Mouse (Mus musculus): Measurements from ENCODE around the gene Sptssb. TPM values are rescaled to one million over a fixed set of nuclear protein-coding genes. Genes with fewer than 3 reads are reported as not detected.

The Sptssb gene
- polyA plus RNA-seq, 1 experiment from 2014 or later: 2.5 TPM

GRCm38 (mm10) chr3:69819851-69820200 lies 39.9 kb downstream of the Sptssb start:
- Histone ChIP-seq H3K4me3 (replicated peaks) (no peak overlapping the region), H3K9ac (no peak overlapping the region), H3K36me3 (no peaks in the 10 kb centered on the region), H3K4me1 (no peaks in the 10 kb centered on the region), H3K4me2 (no peak overlapping the region), H3K27me3 (no peaks in the 10 kb centered on the region), H3K9me3 (replicated peaks) (no peaks in the 10 kb centered on the region), H3K27ac (no peak overlapping the region)
- no peak for ATAC-seq (replicated peaks; ENCODE audit: low FRiP score)
- WGBS: 50% methylated on average over 3 of the region's 3 CpGs

DNA sequence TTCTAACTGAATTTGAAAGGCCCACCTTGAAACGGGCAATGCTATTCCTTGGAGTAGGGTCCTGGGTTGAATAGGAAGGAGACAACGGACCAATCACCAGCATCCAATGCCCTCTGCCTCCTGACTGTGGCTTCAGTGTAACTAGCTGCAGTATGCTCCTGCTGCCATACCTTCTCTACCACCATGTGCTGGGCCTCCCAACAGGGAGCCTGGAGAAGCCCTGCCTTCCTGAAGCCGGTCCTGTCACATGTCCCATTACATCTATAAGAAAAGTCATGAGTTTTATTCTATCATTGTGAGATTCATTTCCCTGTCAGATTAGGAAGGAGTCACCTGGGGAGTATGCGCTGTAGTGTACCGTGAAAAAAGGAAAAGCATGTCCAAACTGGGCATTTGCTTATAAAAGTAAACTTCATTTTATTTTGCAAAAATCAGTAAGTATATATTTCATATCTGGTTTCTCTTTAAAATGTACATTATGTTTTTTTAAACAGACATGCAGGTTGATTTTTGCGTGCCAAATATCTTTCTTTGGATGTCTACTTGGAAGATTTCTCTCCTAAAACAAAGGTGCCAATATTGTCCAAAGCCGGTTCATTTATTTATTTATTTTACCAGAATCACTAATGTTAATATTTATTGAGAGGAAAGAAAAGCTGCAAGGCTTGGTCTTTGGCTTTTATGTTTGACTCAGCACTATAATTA lies 40.4 kb downstream of the Sptssb start:
- ATAC-seq (replicated peaks; ENCODE audit: low FRiP score): no peak
- no peak overlapping the region for H3K27ac ChIP-seq
- no peaks in the 10 kb centered on the region for H3K27me3 ChIP-seq
- H3K9me3 ChIP-seq (replicated peaks): no peaks in the 10 kb centered on the region
- no peaks in the 10 kb centered on the region for H3K4me1 ChIP-seq
- H3K9ac ChIP-seq: no peak overlapping the region
- H3K4me2 ChIP-seq: no peak overlapping the region
- 82% methylated on average over 7 of the region's 7 CpGs for WGBS
- H3K36me3 ChIP-seq: no peaks in the 10 kb centered on the region
- no peak overlapping the region for H3K4me3 ChIP-seq (replicated peaks)

DNA sequence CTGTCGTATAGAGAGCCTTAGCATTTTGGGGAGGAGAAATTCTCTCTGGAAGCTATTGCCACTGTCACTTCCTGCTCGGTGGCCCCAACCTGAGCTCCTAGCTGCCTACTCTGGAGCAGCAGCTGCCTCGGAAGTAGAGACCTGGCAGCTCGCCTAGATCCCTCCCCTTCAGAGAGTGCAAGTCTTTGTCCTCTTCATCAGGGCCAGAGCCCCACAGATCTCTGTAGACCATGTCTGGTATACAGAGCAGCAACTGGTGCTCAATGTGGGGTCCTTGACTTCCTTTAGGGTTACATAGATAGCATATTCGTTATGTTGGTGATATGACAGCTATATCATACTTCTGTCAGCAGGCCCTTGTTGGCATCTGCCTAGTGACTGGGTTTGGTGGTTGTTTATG lies 41.3 kb downstream of the Sptssb start:
- no peak for ATAC-seq (replicated peaks; ENCODE audit: low FRiP score)
- WGBS: 59% methylated on average over 5 of the region's 5 CpGs
- Histone ChIP-seq H3K4me3 (replicated peaks) (no peak overlapping the region), H3K4me2 (no peak overlapping the region), H3K27ac (no peak overlapping the region), H3K9ac (no peak overlapping the region), H3K27me3 (no peaks in the 10 kb centered on the region), H3K36me3 (no peaks in the 10 kb centered on the region), H3K9me3 (replicated peaks) (no peaks in the 10 kb centered on the region), H3K4me1 (no peaks in the 10 kb centered on the region)

- H3K9ac ChIP-seq: no peak overlapping the region
- no peak overlapping the region for H3K4me2 ChIP-seq
- no peak for ATAC-seq (replicated peaks; ENCODE audit: low FRiP score)
- no peak overlapping the region for H3K27ac ChIP-seq
- no peaks in the 10 kb centered on the region for H3K4me1 ChIP-seq
- 78% methylated on average over 2 of the region's 2 CpGs for WGBS
- H3K4me3 ChIP-seq (replicated peaks): no peak overlapping the region
- H3K36me3 ChIP-seq: no peaks in the 10 kb centered on the region
- H3K9me3 ChIP-seq (replicated peaks): no peaks in the 10 kb centered on the region
- no peaks in the 10 kb centered on the region for H3K27me3 ChIP-seq
Measured at GRCm38 (mm10) chr3:69816547-69816946, 43.2 kb downstream of the Sptssb start.

- Histone ChIP-seq H3K9ac (no peak overlapping the region), H3K27ac (no peak overlapping the region), H3K4me3 (replicated peaks) (no peak overlapping the region), H3K27me3 (no peaks in the 10 kb centered on the region), H3K4me1 (no peaks in the 10 kb centered on the region), H3K36me3 (no peaks in the 10 kb centered on the region), H3K4me2 (no peak overlapping the region), H3K9me3 (replicated peaks) (no peaks in the 10 kb centered on the region)
- 52% methylated on average over 11 of the region's 11 CpGs for WGBS
- ATAC-seq (replicated peaks; ENCODE audit: low FRiP score): no peak
Measured at GRCm38 (mm10) chr3:69813005-69813695, 46.6 kb downstream of the Sptssb start.

DNA sequence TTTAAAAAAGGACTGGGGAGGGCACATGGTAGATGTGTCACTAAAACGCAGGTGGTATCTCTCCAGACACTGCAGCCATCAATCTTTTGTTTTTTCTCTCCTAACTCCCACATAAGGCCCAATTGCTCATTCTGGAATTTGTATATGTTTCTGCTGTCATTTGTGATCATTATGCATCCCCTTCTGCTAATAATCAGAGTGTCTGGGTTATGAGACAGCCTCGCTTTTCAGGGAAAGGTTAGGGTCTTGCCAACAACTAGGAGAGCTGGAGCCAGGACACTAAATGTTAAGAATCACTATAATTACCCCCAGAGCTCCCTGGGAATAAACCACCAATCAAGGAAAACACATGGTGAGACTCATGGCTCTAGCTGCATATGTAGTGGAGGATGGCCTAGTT lies 47.3 kb downstream of the Sptssb start:
- H3K27ac ChIP-seq: no peak overlapping the region
- 57% methylated on average over 2 of the region's 2 CpGs for WGBS

DNA sequence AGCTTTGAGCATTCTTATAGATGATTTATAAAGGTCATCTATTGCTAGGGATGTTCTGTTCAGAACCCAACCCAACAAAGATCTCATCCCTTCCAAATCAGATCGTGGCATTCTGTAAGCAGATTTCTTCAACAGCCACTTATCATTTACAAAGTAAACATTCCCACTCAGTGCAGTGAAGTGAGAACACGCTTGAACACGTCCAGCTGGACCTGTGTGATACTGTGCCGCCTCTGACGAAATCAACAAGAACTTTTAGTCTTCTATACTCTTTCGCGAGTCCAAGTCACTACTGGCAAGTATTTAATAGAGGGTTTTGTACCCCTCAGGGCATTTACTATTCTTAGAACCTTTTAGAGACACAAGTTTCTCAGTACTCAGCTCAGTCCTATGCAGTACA lies 51.3 kb downstream of the Sptssb start:
- 57% methylated on average over 7 of the region's 7 CpGs for WGBS
- no peak for ATAC-seq (replicated peaks; ENCODE audit: low FRiP score)

More for the DNA sequence above, 47.3 kb downstream of the Sptssb start:
- Histone ChIP-seq H3K4me2 (no peak overlapping the region), H3K27me3 (no peaks in the 10 kb centered on the region), H3K9ac (no peak overlapping the region), H3K9me3 (replicated peaks) (no peaks in the 10 kb centered on the region), H3K4me3 (replicated peaks) (no peak overlapping the region), H3K4me1 (no peaks in the 10 kb centered on the region), H3K36me3 (no peaks in the 10 kb centered on the region)
- ATAC-seq (replicated peaks; ENCODE audit: low FRiP score): no peak

GRCm38 (mm10) chr3:69803137-69803536 lies 56.6 kb downstream of the Sptssb start:
- H3K4me3 ChIP-seq (replicated peaks): no peak overlapping the region
- no peaks in the 10 kb centered on the region for H3K36me3 ChIP-seq
- H3K27me3 ChIP-seq: no peaks in the 10 kb centered on the region
- 73% methylated on average over 1 of the region's 1 CpGs for WGBS
- H3K9me3 ChIP-seq (replicated peaks): no peaks in the 10 kb centered on the region
- H3K4me1 ChIP-seq: no peaks in the 10 kb centered on the region
- no peak for ATAC-seq (replicated peaks; ENCODE audit: low FRiP score)
- no peak overlapping the region for H3K4me2 ChIP-seq
- H3K27ac ChIP-seq: no peak overlapping the region
- no peak overlapping the region for H3K9ac ChIP-seq

More for the DNA sequence above, 51.3 kb downstream of the Sptssb start:
- Histone ChIP-seq H3K9me3 (replicated peaks) (no peaks in the 10 kb centered on the region), H3K9ac (no peak overlapping the region), H3K4me3 (replicated peaks) (no peak overlapping the region), H3K36me3 (no peaks in the 10 kb centered on the region), H3K27me3 (no peaks in the 10 kb centered on the region), H3K27ac (no peak overlapping the region), H3K4me1 (no peaks in the 10 kb centered on the region), H3K4me2 (no peak overlapping the region)

GRCm38 (mm10) chr3:69800829-69801384 lies 58.8 kb downstream of the Sptssb start:
- no peaks in the 10 kb centered on the region for H3K27me3 ChIP-seq
- WGBS: 33% methylated on average over 7 of the region's 7 CpGs
- no peak overlapping the region for H3K4me3 ChIP-seq (replicated peaks)
- no peak for ATAC-seq (replicated peaks; ENCODE audit: low FRiP score)
- H3K9me3 ChIP-seq (replicated peaks): no peaks in the 10 kb centered on the region
- H3K9ac ChIP-seq: no peak overlapping the region
- no peaks in the 10 kb centered on the region for H3K36me3 ChIP-seq
- H3K4me2 ChIP-seq: no peak overlapping the region
- no peaks in the 10 kb centered on the region for H3K4me1 ChIP-seq
- no peak overlapping the region for H3K27ac ChIP-seq

GRCm38 (mm10) chr3:69799096-69799495 lies 60.6 kb downstream of the Sptssb start:
- Histone ChIP-seq H3K27me3 (no peaks in the 10 kb centered on the region), H3K4me3 (replicated peaks) (no peak overlapping the region), H3K36me3 (no peaks in the 10 kb centered on the region), H3K9me3 (replicated peaks) (no peaks in the 10 kb centered on the region), H3K9ac (no peak overlapping the region), H3K4me2 (no peak overlapping the region), H3K27ac (no peak overlapping the region), H3K4me1 (no peaks in the 10 kb centered on the region)
- no peak for ATAC-seq (replicated peaks; ENCODE audit: low FRiP score)
- WGBS: 89% methylated on average over 1 of the region's 1 CpGs

- no peaks in the 10 kb centered on the region for H3K9me3 ChIP-seq (replicated peaks)
- no peaks in the 10 kb centered on the region for H3K4me1 ChIP-seq
- no peaks in the 10 kb centered on the region for H3K27me3 ChIP-seq
- no peak overlapping the region for H3K9ac ChIP-seq
- no peaks in the 10 kb centered on the region for H3K36me3 ChIP-seq
- no peak overlapping the region for H3K4me2 ChIP-seq
- no peak overlapping the region for H3K4me3 ChIP-seq (replicated peaks)
- 67% methylated on average over 2 of the region's 2 CpGs for WGBS
- no peak for ATAC-seq (replicated peaks; ENCODE audit: low FRiP score)
- no peak overlapping the region for H3K27ac ChIP-seq
Measured at GRCm38 (mm10) chr3:69797969-69798368, 61.8 kb downstream of the Sptssb start.

DNA sequence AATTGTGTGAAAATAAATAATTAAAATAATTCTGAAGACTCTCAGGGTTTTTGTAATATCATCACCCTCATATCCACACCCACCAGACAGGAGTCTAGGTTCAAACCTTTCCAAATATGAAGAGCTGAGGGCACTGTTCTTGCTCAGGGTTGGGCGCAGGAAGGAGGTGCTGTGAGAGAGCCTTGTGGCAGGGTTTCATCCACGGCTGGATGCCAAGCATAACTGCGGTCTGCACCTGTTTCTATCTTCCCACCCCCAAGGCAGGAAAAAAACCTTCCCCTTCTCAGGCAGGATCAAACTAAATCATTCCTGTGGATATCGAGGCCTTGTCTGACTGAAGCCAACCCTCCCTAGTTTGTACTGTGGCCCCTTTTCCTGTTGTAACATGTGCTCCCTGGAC lies 62.2 kb downstream of the Sptssb start:
- Histone ChIP-seq H3K9me3 (replicated peaks) (no peaks in the 10 kb centered on the region), H3K27me3 (no peaks in the 10 kb centered on the region), H3K4me2 (no peak overlapping the region), H3K27ac (no peak overlapping the region), H3K9ac (no peak overlapping the region), H3K36me3 (no peaks in the 10 kb centered on the region), H3K4me1 (no peaks in the 10 kb centered on the region), H3K4me3 (replicated peaks) (no peak overlapping the region)
- ATAC-seq (replicated peaks; ENCODE audit: low FRiP score): no peak
- 81% methylated on average over 4 of the region's 4 CpGs for WGBS
